Mouse (Mus musculus) forebrain, embryonic 11.5 days (tissue): ENCODE measurements around the gene Gdpd1. TPM values are rescaled to one million over a fixed set of nuclear protein-coding genes. Genes with fewer than 3 reads are reported as not detected.
A peak's percentile ranks its signal among the peaks of the same experiment; 100 is the strongest.

Experiments used
- ATAC-seq: fragments of 200-750 bp; cut with Nextera tagmentation; replicated peaks from 2 replicates; pipeline ENCODE4 v1.8.0; 2017; ENCODE audit warnings: moderate TSS enrichment; ENCODE audit not compliant: low FRiP score
- DNase-seq: peaks from one replicate; pipeline ENCODE4 v3.0.0-alpha.2; 2017; ENCODE audit warnings: low spot score
- H3K27ac ChIP-seq: fragments of 300-500 bp; sonication (generic); 2 replicates; pipeline ENCODE4 v1.5.1; 2014; ENCODE audit warnings: low read depth, low read length
- H3K27me3 ChIP-seq: fragments of 300-500 bp; sonication (generic); 2 replicates; pipeline ENCODE4 v1.6.1; 2014; ENCODE audit warnings: mild to moderate bottlenecking, low read length, mixed read lengths; ENCODE audit not compliant: control insufficient read depth, insufficient read depth
- H3K36me3 ChIP-seq: fragments of 300-500 bp; sonication (generic); 2 replicates; pipeline ENCODE4 v1.6.1; 2014; ENCODE audit warnings: mild to moderate bottlenecking, low read length, moderate library complexity, mixed read lengths; ENCODE audit not compliant: control insufficient read depth, insufficient read depth
- H3K4me1 ChIP-seq: fragments of 300-500 bp; sonication (generic); replicated peaks from 2 replicates; pipeline ENCODE4 v1.6.1; 2014; ENCODE audit warnings: low read length, mixed read lengths; ENCODE audit not compliant: control insufficient read depth, insufficient read depth
- H3K4me2 ChIP-seq: fragments of 300-500 bp; sonication (generic); 2 replicates; pipeline ENCODE4 v1.6.1; 2014; ENCODE audit warnings: low read depth, mild to moderate bottlenecking, low read length, moderate library complexity, mixed read lengths; ENCODE audit not compliant: severe bottlenecking
- H3K4me3 ChIP-seq: fragments of 300-500 bp; sonication (generic); 2 replicates; pipeline ENCODE4 v1.5.1; 2014; ENCODE audit warnings: low read depth, low read length
- H3K9ac ChIP-seq: fragments of 300-500 bp; sonication (generic); 2 replicates; pipeline ENCODE4 v1.6.1; 2014; ENCODE audit warnings: low read length
- H3K9me3 ChIP-seq: fragments of 300-500 bp; sonication (generic); 2 replicates; pipeline ENCODE4 v1.6.1; 2016; ENCODE audit warnings: low read length, mixed read lengths; ENCODE audit not compliant: control insufficient read depth
- WGBS: fragments of 180-500 bp; shearing (Covaris S2); extraction: QIAGEN DNeasy Blood & Tissue Kit; methylation state at CpG from one replicate; pipeline ENCODE4 v1.1.7; 2014; 5-methylcytosine and 5-hydroxymethylcytosine counted together
- microRNA counts: library from miRNA; unstranded; fragments of <30 nt; microRNA quantifications from one replicate; lab custom pipeline; 2015
- microRNA-seq: library from miRNA; unstranded; fragments of <30 nt; microRNA quantifications from one replicate; pipeline ENCODE4, GENCODE M21; 2016; ENCODE audit not compliant: insufficient number of aligned reads
- polyA plus RNA-seq: library from polyadenylated mRNA; unstranded; fragments of >200 nt; fragmentation: Nextera tagmentation; extraction: Ambion mirVana; gene quantifications from 2 replicates; pipeline ENCODE4 v1.2.1, GENCODE M21; 2014

Gdpd1 gene
- polyA plus RNA-seq, 1 experiment from 2014 or later: 77.7 TPM

- no peak for ATAC-seq
- Histone ChIP-seq H3K27ac (no peak overlapping the region), H3K4me1 (peaks cover 17% of the 10 kb centered on the region), H3K27me3 (no peaks in the 10 kb centered on the region; the same call in 1 of the 2 replicates), H3K4me2 (peak overlapping the region; percentile 98), H3K4me3 (peak overlapping the region; percentile 89), H3K36me3 (no peaks in the 10 kb centered on the region), H3K9me3 (no peaks in the 10 kb centered on the region), H3K9ac (peak overlapping the region; percentile 67)
- WGBS: 2% methylated on average over 13 of the region's 13 CpGs
- DNase-seq: peak; percentile 60
Observed at GRCm38 (mm10) chr11:86992461-86992988, 81.3 kb downstream of the Gdpd1 start.

GRCm38 (mm10) chr11:86991241-86991640 is 82.6 kb downstream of the Gdpd1 start:
- DNase-seq: no peak
- Histone ChIP-seq H3K27ac (no peak overlapping the region), H3K4me2 (no peak overlapping the region), H3K4me1 (peaks cover 21% of the 10 kb centered on the region), H3K9me3 (no peaks in the 10 kb centered on the region), H3K36me3 (no peaks in the 10 kb centered on the region), H3K9ac (no peak overlapping the region), H3K4me3 (no peak overlapping the region), H3K27me3 (no peaks in the 10 kb centered on the region; the same call in 1 of the 2 replicates)
- WGBS: 88% methylated on average over 4 of the region's 4 CpGs
- no peak for ATAC-seq

- H3K4me2 ChIP-seq: no peak overlapping the region; the same call in 1 of the 2 replicates
- ATAC-seq: no peak
- peak; percentile 58 for DNase-seq
Observed at GRCm38 (mm10) chr11:86990309-86990708, 83.6 kb downstream of the Gdpd1 start.

GRCm38 (mm10) chr11:86984990-86985389 is 88.9 kb downstream of the Gdpd1 start:
- ATAC-seq: no peak
- Histone ChIP-seq H3K4me2 (no peak overlapping the region), H3K36me3 (no peaks in the 10 kb centered on the region), H3K4me1 (peaks cover 11% of the 10 kb centered on the region; the same call in 1 of the 2 replicates), H3K4me3 (no peak overlapping the region), H3K9ac (no peak overlapping the region), H3K27ac (no peak overlapping the region), H3K27me3 (no peaks in the 10 kb centered on the region), H3K9me3 (no peaks in the 10 kb centered on the region)
- no peak for DNase-seq
- WGBS: 75% methylated on average over 3 of the region's 3 CpGs

More at GRCm38 (mm10) chr11:86990309-86990708, 83.6 kb downstream of the Gdpd1 start:
- Histone ChIP-seq H3K9me3 (no peaks in the 10 kb centered on the region), H3K27ac (0 out of 2 replicates have a peak overlapping the region, but pooled peaks have one; percentile 25), H3K9ac (0 out of 2 replicates have a peak overlapping the region, but pooled peaks have one; percentile 1), H3K4me1 (peaks cover 21% of the 10 kb centered on the region), H3K36me3 (no peaks in the 10 kb centered on the region), H3K27me3 (no peaks in the 10 kb centered on the region; the same call in 1 of the 2 replicates), H3K4me3 (no peak overlapping the region)
- 14% methylated on average over 3 of the region's 3 CpGs for WGBS

MicroRNAs encoded within 50 kb of the gene (microRNA counts, 519-probe panel; counts per million panel counts)
- 6,499 counts per million, percentile 88 among the panel's probes with 10 or more counts for microRNA mmu-miR-301a (lab: Ali Mortazavi, UCI)

Small RNA genes lying within 50 kb of the gene (microRNA-seq; reads per million reads assigned to microRNA genes)
- gene Mir301: 3,637 reads per million, percentile 83 among the genes with 10 or more reads in this experiment

Other genes starting within 250 kb of the Gdpd1 start
- 5.4 and 6.0 TPM in 2 replicates for gene Ypel2, start 80.4 kb downstream of the Gdpd1 start, polyA plus RNA-seq
- gene Smg8, start 12.7 kb upstream of the Gdpd1 start, polyA plus RNA-seq: 28.3 and 28.9 TPM in 2 replicates
- gene Prr11, start 34.6 kb upstream of the Gdpd1 start, polyA plus RNA-seq: 23.1 and 23.8 TPM in 2 replicates
- 122 and 142 TPM in 2 replicates for gene Ska2, start 35.2 kb upstream of the Gdpd1 start, polyA plus RNA-seq
- 97.3 and 106 TPM in 2 replicates for gene Trim37, start 53.0 kb upstream of the Gdpd1 start, polyA plus RNA-seq